Mouse (Mus musculus): ENCODE data around the gene Bmpr1b.

Bmpr1b gene

GRCm38 (mm10) chr3:142040345-142040744, 128.9 kb downstream of the Bmpr1b start:
- no peak for DNase-seq (ENCODE audit: low read depth, low spot score)

GRCm38 (mm10) chr3:142034160-142034559, 135.1 kb downstream of the Bmpr1b start:
- no peak for DNase-seq (ENCODE audit: low read depth, low spot score)

GRCm38 (mm10) chr3:142019716-142020115, 149.5 kb downstream of the Bmpr1b start:
- no peak for DNase-seq (ENCODE audit: low read depth, low spot score)

GRCm38 (mm10) chr3:141984548-141984947, 184.7 kb downstream of the Bmpr1b start:
- peak; percentile 3 for DNase-seq (ENCODE audit: low read depth, low spot score)

GRCm38 (mm10) chr3:141981613-141982432, 187.4 kb downstream of the Bmpr1b start:
- DNase-seq (ENCODE audit: low read depth, low spot score): peak; percentile 3

- DNase-seq (ENCODE audit: low read depth, low spot score): no peak
Observed at GRCm38 (mm10) chr3:141966244-141966643, 203.0 kb downstream of the Bmpr1b start.

- DNase-seq (ENCODE audit: low read depth, low spot score): no peak
Observed at GRCm38 (mm10) chr3:141952931-141953330, 216.3 kb downstream of the Bmpr1b start.

- no peak for DNase-seq (ENCODE audit: low read depth, low spot score)
Observed at GRCm38 (mm10) chr3:141950642-141951041, 218.6 kb downstream of the Bmpr1b start.

- no peak for DNase-seq (ENCODE audit: low read depth, low spot score)
Observed at GRCm38 (mm10) chr3:141948506-141948905, 220.7 kb downstream of the Bmpr1b start.

GRCm38 (mm10) chr3:141948096-141948495, 221.1 kb downstream of the Bmpr1b start:
- no peak for DNase-seq (ENCODE audit: low read depth, low spot score)

GRCm38 (mm10) chr3:141946846-141947245, 222.4 kb downstream of the Bmpr1b start:
- DNase-seq (ENCODE audit: low read depth, low spot score): no peak

- no peak for DNase-seq (ENCODE audit: low read depth, low spot score)
Observed at GRCm38 (mm10) chr3:141943317-141943742, 225.9 kb downstream of the Bmpr1b start.

- no peak for DNase-seq (ENCODE audit: low read depth, low spot score)
Observed at GRCm38 (mm10) chr3:141940207-141940606, 229.0 kb downstream of the Bmpr1b start.

- no peak for DNase-seq (ENCODE audit: low read depth, low spot score)
Observed at GRCm38 (mm10) chr3:141936594-141937272, 232.5 kb downstream of the Bmpr1b start.

- no peak for DNase-seq (ENCODE audit: low read depth, low spot score)
Observed at GRCm38 (mm10) chr3:141932956-141933355, 236.3 kb downstream of the Bmpr1b start.

- peak; percentile 85 for DNase-seq (ENCODE audit: low read depth, low spot score)
Observed at GRCm38 (mm10) chr3:141931372-141932092, 237.7 kb downstream of the Bmpr1b start.

- no peak for DNase-seq (ENCODE audit: low read depth, low spot score)
Observed at GRCm38 (mm10) chr3:141923442-141923841, 245.8 kb downstream of the Bmpr1b start.

GRCm38 (mm10) chr3:141921161-141921560, 248.1 kb downstream of the Bmpr1b start:
- no peak for DNase-seq (ENCODE audit: low read depth, low spot score)

- no peak for DNase-seq (ENCODE audit: low read depth, low spot score)
Observed at GRCm38 (mm10) chr3:141919661-141920060, 249.6 kb downstream of the Bmpr1b start.

GRCm38 (mm10) chr3:141917166-141917565, 252.1 kb downstream of the Bmpr1b start:
- no peak for DNase-seq (ENCODE audit: low read depth, low spot score)

GRCm38 (mm10) chr3:141915995-141916394, 253.2 kb downstream of the Bmpr1b start:
- no peak for DNase-seq (ENCODE audit: low read depth, low spot score)

GRCm38 (mm10) chr3:141914588-141914987, 254.6 kb downstream of the Bmpr1b start:
- no peak for DNase-seq (ENCODE audit: low read depth, low spot score)
